Mouse (Mus musculus) liver, embryonic 11.5 days (tissue): Measurements from ENCODE around the gene Mdc1. TPM values are rescaled to one million over a fixed set of nuclear protein-coding genes. Genes with fewer than 3 reads are reported as not detected.

Experiments
- ATAC-seq: fragments of 200-750 bp; cut with Nextera tagmentation; replicated peaks from 2 replicates; pipeline ENCODE4 v1.8.0; 2017; ENCODE audit warnings: moderate number of reproducible peaks, mild to moderate bottlenecking, moderate TSS enrichment, moderate library complexity; ENCODE audit not compliant: low FRiP score
- DNase-seq: peaks from one replicate; pipeline ENCODE4 v3.0.0-alpha.2; 2017; ENCODE audit warnings: low spot score
- H3K27ac ChIP-seq: fragments of 300-500 bp; sonication (generic); 2 replicates; pipeline ENCODE4 v1.5.1; 2014; ENCODE audit warnings: mild to moderate bottlenecking, low read depth, low read length, control low read depth
- H3K27me3 ChIP-seq: fragments of 300-500 bp; sonication (generic); replicated peaks from 2 replicates; pipeline ENCODE4 v1.6.1; 2014; ENCODE audit warnings: low read length, mixed read lengths; ENCODE audit not compliant: control insufficient read depth, insufficient read depth
- H3K36me3 ChIP-seq: fragments of 300-500 bp; sonication (generic); 2 replicates; pipeline ENCODE4 v1.6.1; 2014; ENCODE audit warnings: mild to moderate bottlenecking, low read length, moderate library complexity, mixed read lengths; ENCODE audit not compliant: control insufficient read depth, insufficient read depth
- H3K4me1 ChIP-seq: fragments of 300-500 bp; sonication (generic); replicated peaks from 2 replicates; pipeline ENCODE4 v1.6.1; 2014; ENCODE audit warnings: low read length, mixed read lengths; ENCODE audit not compliant: control insufficient read depth, insufficient read depth
- H3K4me2 ChIP-seq: fragments of 300-500 bp; sonication (generic); 2 replicates; pipeline ENCODE4 v1.6.1; 2014; ENCODE audit warnings: mild to moderate bottlenecking, control low read depth, moderate library complexity
- H3K4me3 ChIP-seq: fragments of 300-500 bp; sonication (generic); 2 replicates; pipeline ENCODE4 v1.5.1; 2014; ENCODE audit warnings: low read depth, low read length, control low read depth
- H3K9ac ChIP-seq: fragments of 300-500 bp; sonication (generic); 2 replicates; pipeline ENCODE4 v1.6.1; 2014; ENCODE audit warnings: low read depth, low read length, control low read depth
- H3K9me3 ChIP-seq: fragments of 300-500 bp; sonication (generic); 2 replicates; pipeline ENCODE4 v1.6.1; 2016; ENCODE audit warnings: low read length, inconsistent platforms, mixed read lengths; ENCODE audit not compliant: control insufficient read depth
- WGBS: fragments of 180-500 bp; shearing (Covaris S2); extraction: QIAGEN DNeasy Blood & Tissue Kit; methylation state at CpG from one replicate; pipeline ENCODE4 v1.1.7; 2014; 5-methylcytosine and 5-hydroxymethylcytosine counted together
- polyA plus RNA-seq: library from polyadenylated mRNA; unstranded; fragments of >200 nt; fragmentation: Nextera tagmentation; extraction: Ambion mirVana; gene quantifications from 2 replicates; pipeline ENCODE4 v1.2.1, GENCODE M21; 2014

Mdc1 gene
- polyA plus RNA-seq, 1 experiment from 2014 or later: 19.6 TPM

GRCm38 (mm10) chr17:35825109-35825850 lies 16.0 kb upstream of the Mdc1 start:
- no peak for ATAC-seq
- WGBS: 84% methylated on average over 13 of the region's 13 CpGs
- DNase-seq: no peak
- peaks cover 20% of the 10 kb centered on the region for H3K36me3 ChIP-seq
- peak overlapping the region; percentile 79 for H3K4me3 ChIP-seq
- peaks cover 32% of the 10 kb centered on the region for H3K4me1 ChIP-seq
- H3K9me3 ChIP-seq: no peaks in the 10 kb centered on the region
- H3K27ac ChIP-seq: no peak overlapping the region
- H3K4me2 ChIP-seq: peak overlapping the region; percentile 100
- no peak overlapping the region for H3K9ac ChIP-seq
- H3K27me3 ChIP-seq: 0 out of 2 replicates have a peak, but pooled peaks cover 4% of the 10 kb centered on the region

- Histone ChIP-seq H3K27ac (peak overlapping the region; percentile 61), H3K4me2 (peak overlapping the region; percentile 47), H3K9me3 (no peaks in the 10 kb centered on the region), H3K36me3 (peaks cover 38% of the 10 kb centered on the region), H3K4me1 (peaks cover 25% of the 10 kb centered on the region), H3K9ac (peak overlapping the region; percentile 50; the same call in 1 of the 2 replicates), H3K27me3 (no peaks in the 10 kb centered on the region), H3K4me3 (peak overlapping the region; percentile 21; the same call in 1 of the 2 replicates)
- ATAC-seq (peak; percentile 70), DNase-seq (peak; percentile 82)
- WGBS: 2% methylated on average over 21 of the region's 21 CpGs
These were observed 11.6 kb upstream of the Mdc1 start for GRCm38 (mm10) chr17:35829737-35830136.

GRCm38 (mm10) chr17:35832400-35833238 lies 8.7 kb upstream of the Mdc1 start:
- Histone ChIP-seq H3K36me3 (peaks cover 44% of the 10 kb centered on the region), H3K4me1 (peaks cover 29% of the 10 kb centered on the region), H3K27me3 (no peaks in the 10 kb centered on the region), H3K4me2 (no peak overlapping the region), H3K9me3 (no peaks in the 10 kb centered on the region), H3K27ac (no peak overlapping the region), H3K4me3 (no peak overlapping the region), H3K9ac (no peak overlapping the region)
- ATAC-seq (no peak), DNase-seq (no peak)
- WGBS: 74% methylated on average over 8 of the region's 8 CpGs

GRCm38 (mm10) chr17:35833239-35833751 lies 8.0 kb upstream of the Mdc1 start:
- WGBS: 20% methylated on average over 5 of the region's 5 CpGs
- Histone ChIP-seq H3K36me3 (peaks cover 38% of the 10 kb centered on the region), H3K9me3 (no peaks in the 10 kb centered on the region), H3K4me2 (no peak overlapping the region), H3K4me1 (peaks cover 29% of the 10 kb centered on the region), H3K4me3 (no peak overlapping the region), H3K9ac (no peak overlapping the region), H3K27ac (no peak overlapping the region), H3K27me3 (no peaks in the 10 kb centered on the region)
- DNase-seq (no peak), ATAC-seq (no peak)

- Histone ChIP-seq H3K4me3 (no peak overlapping the region), H3K9me3 (no peaks in the 10 kb centered on the region), H3K9ac (no peak overlapping the region), H3K27me3 (no peaks in the 10 kb centered on the region), H3K27ac (peak overlapping the region; percentile 34; the same call in 1 of the 2 replicates), H3K4me1 (peaks cover 29% of the 10 kb centered on the region), H3K36me3 (peaks cover 38% of the 10 kb centered on the region), H3K4me2 (peak overlapping the region; percentile 95; the same call in 1 of the 2 replicates)
- no peak for DNase-seq
- no peak for ATAC-seq
- 50% methylated on average over 5 of the region's 5 CpGs for WGBS
These were observed 7.4 kb upstream of the Mdc1 start for GRCm38 (mm10) chr17:35833894-35834293.

GRCm38 (mm10) chr17:35834696-35835422 lies 6.5 kb upstream of the Mdc1 start:
- peaks cover 38% of the 10 kb centered on the region for H3K36me3 ChIP-seq
- no peaks in the 10 kb centered on the region for H3K9me3 ChIP-seq
- no peak for DNase-seq
- ATAC-seq: no peak
- 0 out of 2 replicates have a peak overlapping the region, but pooled peaks have one; percentile 35 for H3K27ac ChIP-seq
- peak overlapping the region; percentile 89 for H3K4me3 ChIP-seq
- peak overlapping the region; percentile 95 for H3K4me2 ChIP-seq
- peaks cover 37% of the 10 kb centered on the region for H3K4me1 ChIP-seq
- WGBS: 77% methylated on average over 26 of the region's 26 CpGs
- H3K27me3 ChIP-seq: no peaks in the 10 kb centered on the region
- H3K9ac ChIP-seq: peak overlapping the region; percentile 99

GRCm38 (mm10) chr17:35835424-35836140 lies 5.7 kb upstream of the Mdc1 start:
- H3K4me1 ChIP-seq: peaks cover 30% of the 10 kb centered on the region
- DNase-seq (no peak), ATAC-seq (no peak)
- no peaks in the 10 kb centered on the region for H3K9me3 ChIP-seq
- 80% methylated on average over 26 of the region's 26 CpGs for whole genome bisulfite sequencing
- H3K4me3 ChIP-seq: peak overlapping the region; percentile 89
- peak overlapping the region; percentile 99 for H3K9ac ChIP-seq
- peak overlapping the region; percentile 98; the same call in 1 of the 2 replicates for H3K27ac ChIP-seq
- peak overlapping the region; percentile 95 for H3K4me2 ChIP-seq
- no peaks in the 10 kb centered on the region for H3K27me3 ChIP-seq
- H3K36me3 ChIP-seq: peaks cover 36% of the 10 kb centered on the region
